Mouse (Mus musculus) embryonic facial prominence, embryonic 15.5 days (tissue): ENCODE measurements around the gene H1f0. TPM values are rescaled to one million over a fixed set of nuclear protein-coding genes. Genes with fewer than 3 reads are reported as not detected.
A peak's percentile ranks its signal among the peaks of the same experiment; 100 is the strongest.

ENCODE experiments used
- ATAC-seq: fragments of 200-750 bp; cut with Nextera tagmentation; 2 replicates; pipeline ENCODE4 v1.8.0; 2017; ENCODE audit warnings: low read depth, moderate TSS enrichment; ENCODE audit not compliant: insufficient number of reproducible peaks, low FRiP score, low TSS enrichment
- H3K27ac ChIP-seq: fragments of 300-500 bp; sonication (generic); replicated peaks from 2 replicates; pipeline ENCODE4 v1.5.1; 2015; ENCODE audit warnings: mild to moderate bottlenecking, inconsistent platforms
- H3K27me3 ChIP-seq: fragments of 300-500 bp; sonication (generic); 2 replicates; pipeline ENCODE4 v1.6.1; 2015; ENCODE audit warnings: inconsistent platforms
- H3K36me3 ChIP-seq: fragments of 300-500 bp; sonication (generic); 2 replicates; pipeline ENCODE4 v1.6.1; 2015; ENCODE audit warnings: mild to moderate bottlenecking, inconsistent platforms
- H3K4me1 ChIP-seq: fragments of 300-500 bp; sonication (generic); 2 replicates; pipeline ENCODE4 v1.6.1; 2015; ENCODE audit warnings: inconsistent platforms
- H3K4me2 ChIP-seq: fragments of 300-500 bp; sonication (generic); replicated peaks from 2 replicates; pipeline ENCODE4 v1.6.1; 2015; ENCODE audit warnings: mild to moderate bottlenecking, inconsistent platforms
- H3K4me3 ChIP-seq: fragments of 300-500 bp; sonication (generic); replicated peaks from 2 replicates; pipeline ENCODE4 v1.5.1; 2015; ENCODE audit warnings: mild to moderate bottlenecking, inconsistent platforms
- H3K9ac ChIP-seq: fragments of 300-500 bp; sonication (generic); 2 replicates; pipeline ENCODE4 v1.6.1; 2015; ENCODE audit warnings: inconsistent platforms
- H3K9me3 ChIP-seq: fragments of 300-500 bp; sonication (generic); replicated peaks from 2 replicates; pipeline ENCODE4 v1.6.1; 2016; ENCODE audit warnings: inconsistent platforms
- WGBS: fragments of 180-500 bp; shearing (Covaris S2); methylation state at CpG from one replicate; pipeline ENCODE4 v1.1.7; 2015; 5-methylcytosine and 5-hydroxymethylcytosine counted together
- polyA plus RNA-seq: library from polyadenylated mRNA; unstranded; fragments of >200 nt; fragmentation: Nextera tagmentation; extraction: Ambion mirVana; gene quantifications from 2 replicates; pipeline ENCODE4 v1.2.1, GENCODE M21; 2015

Gene H1f0
- polyA plus RNA-seq, 1 experiment from 2014 or later: 582 TPM

DNA sequence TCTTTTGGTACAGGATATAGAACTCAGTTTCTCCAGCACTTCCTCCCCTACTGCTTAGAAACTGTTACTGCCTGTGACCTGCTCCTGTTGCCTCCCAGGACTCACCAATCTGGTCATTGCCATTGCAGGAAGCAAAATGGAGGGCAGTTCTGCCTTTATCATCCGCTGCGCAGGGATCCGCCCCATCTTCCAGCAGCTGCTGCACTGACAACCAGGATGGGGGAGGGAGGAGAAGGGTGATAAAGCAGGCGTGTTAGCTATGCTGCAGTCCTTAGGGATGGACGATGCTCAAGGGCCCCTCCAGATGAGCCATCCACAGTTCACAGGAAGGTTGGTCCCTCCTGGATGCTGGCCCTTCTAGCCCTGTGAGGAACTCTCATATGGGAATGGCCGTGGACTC is 29.6 kb downstream of the H1f0 start:
- WGBS: 89% methylated on average over 6 of the region's 6 CpGs
- peaks cover 82% of the 10 kb centered on the region for H3K36me3 ChIP-seq
- H3K4me3 ChIP-seq: no peak overlapping the region

DNA sequence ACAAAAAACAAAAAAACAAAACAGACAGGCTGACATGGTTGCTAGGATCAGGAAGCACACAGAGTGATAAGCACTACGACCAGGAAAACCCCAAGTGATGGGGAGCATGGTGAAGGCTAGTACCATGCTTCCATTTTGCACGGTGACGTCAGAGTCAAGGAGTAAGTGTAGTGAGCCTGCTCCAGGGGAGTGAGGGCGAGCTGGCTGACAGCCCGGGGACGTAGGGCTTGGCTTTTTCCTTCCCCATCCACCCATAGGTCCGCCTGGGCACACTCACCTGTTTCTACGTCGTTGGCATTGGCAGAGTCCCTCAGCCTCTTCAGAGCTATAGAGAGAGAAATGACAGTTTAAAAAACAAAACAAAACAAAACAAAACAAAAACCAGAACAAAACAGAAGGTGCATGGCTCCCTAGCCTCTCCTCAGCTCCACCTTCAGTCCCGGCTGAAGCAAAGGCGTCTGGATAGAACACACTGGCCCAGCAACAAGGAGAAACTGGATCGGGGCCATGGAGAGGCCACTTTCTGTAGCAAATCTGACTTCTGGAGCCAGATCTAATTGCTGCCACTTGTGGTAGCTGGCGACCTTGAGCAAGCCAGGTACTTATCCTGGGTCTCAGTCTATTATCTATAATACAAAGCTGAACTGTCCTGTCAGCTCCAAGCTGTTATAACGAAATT is 32.8 kb downstream of the H1f0 start:
- Histone ChIP-seq H3K36me3 (peaks cover 50% of the 10 kb centered on the region), H3K27me3 (no peaks in the 10 kb centered on the region), H3K4me1 (peaks cover 22% of the 10 kb centered on the region; the same call in 1 of the 2 replicates), H3K4me3 (peak overlapping the region; percentile 95; the same call in 1 of the 2 replicates), H3K27ac (no peak overlapping the region), H3K4me2 (no peak overlapping the region), H3K9ac (no peak overlapping the region), H3K9me3 (no peaks in the 10 kb centered on the region)
- 73% methylated on average over 14 of the region's 14 CpGs for WGBS
- ATAC-seq: no peak

More for the DNA sequence above, 29.6 kb downstream of the H1f0 start:
- H3K9me3 ChIP-seq: no peaks in the 10 kb centered on the region
- no peak overlapping the region for H3K9ac ChIP-seq
- no peak overlapping the region for H3K4me2 ChIP-seq
- H3K27ac ChIP-seq: no peak overlapping the region
- H3K4me1 ChIP-seq: peaks cover 15% of the 10 kb centered on the region; the same call in 1 of the 2 replicates
- no peak for ATAC-seq
- H3K27me3 ChIP-seq: no peaks in the 10 kb centered on the region

DNA sequence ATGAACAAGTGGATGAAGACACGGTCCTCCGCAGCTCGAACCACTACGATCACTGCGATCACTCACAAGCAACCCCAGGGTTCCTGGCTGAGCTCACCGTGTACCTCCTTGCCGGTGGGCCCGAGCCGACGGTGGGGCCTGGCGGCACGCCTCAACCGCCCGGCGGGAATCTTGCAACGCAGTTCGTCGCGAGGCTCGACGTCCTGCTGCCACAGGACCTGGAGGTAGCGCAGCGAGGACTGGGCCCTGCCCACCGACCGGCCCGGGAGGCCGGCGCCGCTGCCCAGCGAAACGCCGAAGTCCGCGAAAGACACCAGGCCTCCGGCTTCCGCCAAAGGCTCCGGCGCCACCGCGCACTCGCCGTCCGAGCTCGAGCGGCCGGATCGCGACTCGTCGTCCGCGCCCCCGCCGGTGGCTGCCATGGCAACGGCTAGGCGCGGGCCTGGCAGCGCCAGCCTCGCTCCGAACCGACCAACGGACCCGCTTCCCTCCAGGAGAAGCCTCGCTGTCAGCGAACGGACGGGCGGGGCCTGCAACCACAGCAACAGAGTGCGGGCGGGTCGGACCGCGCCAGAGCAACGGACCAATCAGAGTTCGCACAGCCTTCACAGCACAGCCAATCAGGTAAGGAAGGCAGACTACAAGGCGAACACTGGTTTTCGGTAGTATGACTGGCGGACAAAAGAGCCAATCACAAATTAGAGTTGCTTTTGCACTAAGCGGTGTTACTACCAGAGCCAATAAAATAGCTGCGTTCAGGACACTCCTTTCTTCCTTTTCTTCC is 34.3 kb downstream of the H1f0 start, which contains the start of gene Ankrd54:
Gene Ankrd54 (minus strand): TSS at position 518 of the 784 bp plus-strand sequence.
- H3K27ac ChIP-seq: peak within 1 kb of the TSS; percentile 68
- peak within 1 kb of the TSS; percentile 95 for H3K4me3 ChIP-seq
- peaks cover 22% of the 10 kb centered on the region; the same call in 1 of the 2 replicates for H3K4me1 ChIP-seq
- peak within 1 kb of the TSS; percentile 66 for H3K4me2 ChIP-seq
- ATAC-seq: peak; percentile 100
- no peaks in the 10 kb centered on the region for H3K27me3 ChIP-seq
- peak within 1 kb of the TSS; percentile 83 for H3K9ac ChIP-seq
- H3K9me3 ChIP-seq: no peaks in the 10 kb centered on the region
- peaks cover 35% of the 10 kb centered on the region for H3K36me3 ChIP-seq
- under 1% methylated on average over 80 of the region's 80 CpGs for WGBS

- Histone ChIP-seq H3K36me3 (peaks cover 28% of the 10 kb centered on the region), H3K9me3 (no peaks in the 10 kb centered on the region), H3K27ac (no peak overlapping the region), H3K4me3 (peak overlapping the region; percentile 95), H3K9ac (no peak overlapping the region), H3K4me1 (peaks cover 22% of the 10 kb centered on the region; the same call in 1 of the 2 replicates), H3K27me3 (no peaks in the 10 kb centered on the region), H3K4me2 (peak overlapping the region; percentile 50)
- 8% methylated on average over 14 of the region's 14 CpGs for WGBS
- no peak for ATAC-seq
Observed at GRCm38 (mm10) chr15:79063160-79063740, 35.0 kb downstream of the H1f0 start.

DNA sequence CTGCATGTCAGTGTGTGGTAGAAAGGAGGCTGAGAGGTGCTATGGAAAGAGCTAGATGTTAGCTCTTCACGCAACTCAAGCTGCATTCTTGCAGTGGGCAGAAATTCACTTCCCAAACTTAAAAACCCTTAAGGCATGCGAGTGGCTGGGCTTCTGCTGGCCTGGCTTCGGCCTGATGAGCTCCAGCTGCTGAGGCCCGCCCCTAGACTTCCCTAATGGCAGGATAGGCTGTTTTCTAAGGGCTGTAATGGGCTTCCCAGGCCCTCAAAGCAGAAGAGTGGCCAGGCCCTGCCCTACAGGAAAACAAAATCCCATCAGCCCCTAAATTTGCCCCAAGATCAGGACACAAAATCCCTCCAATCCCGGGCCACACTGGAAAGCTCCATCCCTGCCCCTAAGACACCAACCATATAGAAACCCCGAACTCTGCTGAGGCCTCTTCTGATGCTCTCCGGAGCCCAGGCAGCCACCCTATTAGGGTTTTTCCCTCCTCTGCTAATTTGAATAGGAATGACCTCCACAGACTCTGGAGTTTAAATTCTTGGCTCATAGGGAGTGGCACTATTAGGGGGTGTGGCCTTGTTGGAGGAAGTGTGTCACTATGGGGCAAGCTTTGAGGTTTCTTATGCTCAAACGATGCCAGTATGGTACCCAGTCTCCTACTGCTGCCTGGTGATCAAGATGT is 37.0 kb downstream of the H1f0 start:
- no peak for ATAC-seq
- Histone ChIP-seq H3K4me3 (no peak overlapping the region), H3K27ac (no peak overlapping the region), H3K27me3 (no peaks in the 10 kb centered on the region), H3K4me1 (peaks cover 22% of the 10 kb centered on the region; the same call in 1 of the 2 replicates), H3K36me3 (peaks cover 9% of the 10 kb centered on the region), H3K9me3 (no peaks in the 10 kb centered on the region), H3K9ac (no peak overlapping the region), H3K4me2 (no peak overlapping the region)
- WGBS: 44% methylated on average over 8 of the region's 8 CpGs

- H3K27me3 ChIP-seq: no peaks in the 10 kb centered on the region
- H3K36me3 ChIP-seq: no peaks in the 10 kb centered on the region
- no peak overlapping the region for H3K4me2 ChIP-seq
- no peak overlapping the region for H3K9ac ChIP-seq
- no peak for ATAC-seq
- no peaks in the 10 kb centered on the region for H3K9me3 ChIP-seq
- WGBS: 35% methylated on average over 2 of the region's 2 CpGs
- peaks cover 15% of the 10 kb centered on the region; the same call in 1 of the 2 replicates for H3K4me1 ChIP-seq
- H3K27ac ChIP-seq: no peak overlapping the region
- H3K4me3 ChIP-seq: no peak overlapping the region
Observed at GRCm38 (mm10) chr15:79066276-79066675, 38.0 kb downstream of the H1f0 start.

DNA sequence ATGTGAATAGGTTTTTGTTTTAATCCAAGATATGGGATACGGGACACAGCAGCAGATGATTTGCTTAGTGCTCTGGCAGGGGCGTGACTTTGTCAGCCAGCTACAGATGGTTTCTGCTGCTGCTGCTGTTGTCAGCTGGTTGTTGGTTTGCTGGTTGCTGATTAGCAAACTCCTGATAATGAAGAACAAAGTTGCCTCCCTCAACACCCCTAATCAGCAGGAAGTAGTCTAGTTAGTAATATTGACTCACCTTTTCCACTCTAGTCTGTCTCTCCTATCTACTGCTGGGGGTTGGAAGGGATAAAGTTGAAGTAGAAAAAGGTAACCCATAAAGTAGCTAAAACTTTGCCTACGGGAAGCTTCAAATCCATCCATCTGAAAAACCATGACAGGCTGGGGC is 39.4 kb downstream of the H1f0 start:
- no peak for ATAC-seq
- Histone ChIP-seq H3K27me3 (no peaks in the 10 kb centered on the region), H3K4me1 (0 out of 2 replicates have a peak, but pooled peaks cover 6% of the 10 kb centered on the region), H3K9me3 (no peaks in the 10 kb centered on the region), H3K36me3 (no peaks in the 10 kb centered on the region), H3K27ac (no peak overlapping the region), H3K4me2 (no peak overlapping the region), H3K9ac (no peak overlapping the region), H3K4me3 (no peak overlapping the region)
- WGBS: 55% methylated on average over 3 of the region's 3 CpGs

- no peaks in the 10 kb centered on the region for H3K27me3 ChIP-seq
- no peaks in the 10 kb centered on the region for H3K36me3 ChIP-seq
- no peak for ATAC-seq
- no peak overlapping the region for H3K9ac ChIP-seq
- H3K4me1 ChIP-seq: 0 out of 2 replicates have a peak, but pooled peaks cover 4% of the 10 kb centered on the region
- WGBS: 82% methylated on average over 3 of the region's 3 CpGs
- H3K4me2 ChIP-seq: no peak overlapping the region
- no peaks in the 10 kb centered on the region for H3K9me3 ChIP-seq
- no peak overlapping the region for H3K4me3 ChIP-seq
- H3K27ac ChIP-seq: no peak overlapping the region
Observed at GRCm38 (mm10) chr15:79068416-79068815, 40.2 kb downstream of the H1f0 start.

- Histone ChIP-seq H3K9me3 (no peaks in the 10 kb centered on the region), H3K4me3 (no peak overlapping the region), H3K4me1 (peaks cover 13% of the 10 kb centered on the region), H3K9ac (no peak overlapping the region), H3K4me2 (no peak overlapping the region), H3K27ac (no peak overlapping the region), H3K27me3 (no peaks in the 10 kb centered on the region), H3K36me3 (peaks cover under 1% of the 10 kb centered on the region; the same call in 1 of the 2 replicates)
- WGBS: 61% methylated on average over 5 of the region's 5 CpGs
- ATAC-seq: no peak
Observed at GRCm38 (mm10) chr15:79071117-79072039, 43.1 kb downstream of the H1f0 start.

GRCm38 (mm10) chr15:79073752-79074151 is 45.5 kb downstream of the H1f0 start:
- ATAC-seq: no peak
- peaks cover 24% of the 10 kb centered on the region for H3K36me3 ChIP-seq
- H3K4me1 ChIP-seq: peaks cover 20% of the 10 kb centered on the region
- H3K27me3 ChIP-seq: no peaks in the 10 kb centered on the region
- H3K9me3 ChIP-seq: no peaks in the 10 kb centered on the region
- no peak overlapping the region for H3K4me2 ChIP-seq
- H3K9ac ChIP-seq: no peak overlapping the region
- H3K4me3 ChIP-seq: no peak overlapping the region
- no peak overlapping the region for H3K27ac ChIP-seq
